13 mouse cellular contexts compared by ENCODE assay signal in genomic region chr2:172661418-172661980, GRCm38 (mm10).
DNase-seq lines count a peak whose midpoint lies in the region; ATAC-seq and TF ChIP-seq lines count a peak whose summit lies in the region.
"Had no signal": no experiment of that assay in that cellular context is flagged by ENCODE, and none has a peak within 500 bp of the region (broad histone marks: within the 10 kb centered on the region; RNA-seq: fewer than 3 reads in every experiment).

No protein-coding gene starts in this region.

- no peaks in the 10 kb centered on the region for H3K9me3 ChIP-seq in forebrain, embryonic 10.5 days
- no peaks in the 10 kb centered on the region for H3K9me3 ChIP-seq in forebrain, postnatal 0 days (ENCODE audit: low read length)
- H3K9me3 ChIP-seq in intestine, embryonic 15.5 days: no peaks in the 10 kb centered on the region
- no peaks in the 10 kb centered on the region for H3K9me3 ChIP-seq in intestine, embryonic 16.5 days (ENCODE audit: control insufficient read depth, low read length)
- H3K9me3 ChIP-seq in limb, embryonic 10.5 days (replicated peaks): no peaks in the 10 kb centered on the region; the same call in 1 of the 2 replicates
- H3K9me3 ChIP-seq: liver, embryonic 15.5 days had no signal

- H3K27me3 ChIP-seq in forebrain, embryonic 10.5 days (ENCODE audit: poor library complexity, severe bottlenecking): peaks cover 51% of the 10 kb centered on the region
- no peaks in the 10 kb centered on the region for H3K27me3 ChIP-seq in forebrain, postnatal 0 days (ENCODE audit: insufficient read depth, low read length)
- peaks cover 11% of the 10 kb centered on the region for H3K27me3 ChIP-seq in intestine, embryonic 15.5 days (replicated peaks)
- peaks cover 7% of the 10 kb centered on the region; the same call in 1 of the 2 replicates for H3K27me3 ChIP-seq in intestine, embryonic 16.5 days (replicated peaks; ENCODE audit: control insufficient read depth, insufficient read depth, low read length)
- peaks cover 12% of the 10 kb centered on the region for H3K27me3 ChIP-seq in limb, embryonic 10.5 days (ENCODE audit: low read depth, poor library complexity, severe bottlenecking)

- peak; percentile 32 for DNase-seq in forebrain, embryonic 10.5 days (ENCODE audit: extremely low spot score, low spot score)
- DNase-seq in forebrain, postnatal 0 days: no peak
- DNase-seq in c-Kit-positive CD71-negative TER-119-negative erythroid progenitor cells, embryonic 14.5 days (ENCODE audit: low read depth): peak; percentile 16
- peak; percentile 62 for DNase-seq in limb, embryonic 10.5 days (ENCODE audit: low spot score)
- no peak for DNase-seq in ovary, adult 18-20 months (ENCODE audit: low spot score)
- DNase-seq: cerebellum, adult 8-10 months; gastrocnemius, postnatal 25 days; kidney, adult 11 months had no signal

- peak overlapping the region; percentile 70 for H3K27ac ChIP-seq in forebrain, embryonic 10.5 days
- no peak overlapping the region for H3K27ac ChIP-seq in forebrain, postnatal 0 days (ENCODE audit: low read depth, low read length)
- no peak overlapping the region for H3K27ac ChIP-seq in intestine, embryonic 15.5 days
- H3K27ac ChIP-seq in intestine, embryonic 16.5 days (ENCODE audit: low read length): no peak overlapping the region
- peak overlapping the region; percentile 84 for H3K27ac ChIP-seq in limb, embryonic 10.5 days
- H3K27ac ChIP-seq: left cerebral cortex, adult 2 months; liver, embryonic 15.5 days had no signal

- peak overlapping the region; percentile 9; the same call in 1 of the 2 replicates for H3K4me3 ChIP-seq in forebrain, embryonic 10.5 days
- no peak overlapping the region for H3K4me3 ChIP-seq in forebrain, postnatal 0 days (ENCODE audit: low read depth, low read length)
- H3K4me3 ChIP-seq in intestine, embryonic 15.5 days (replicated peaks): no peak overlapping the region
- no peak overlapping the region for H3K4me3 ChIP-seq in intestine, embryonic 16.5 days (ENCODE audit: low read length)
- H3K4me3 ChIP-seq in limb, embryonic 10.5 days: peak overlapping the region; percentile 18
- H3K4me3 ChIP-seq: left cerebral cortex, adult 2 months; liver, embryonic 15.5 days had no signal

- peaks cover 52% of the 10 kb centered on the region for H3K4me1 ChIP-seq in forebrain, embryonic 10.5 days
- H3K4me1 ChIP-seq in forebrain, postnatal 0 days (ENCODE audit: insufficient read depth): no peaks in the 10 kb centered on the region
- H3K4me1 ChIP-seq in intestine, embryonic 15.5 days (replicated peaks): peaks cover 2% of the 10 kb centered on the region; the same call in 1 of the 2 replicates
- no peaks in the 10 kb centered on the region for H3K4me1 ChIP-seq in intestine, embryonic 16.5 days (ENCODE audit: control insufficient read depth, insufficient read depth, low read length)
- peaks cover 52% of the 10 kb centered on the region for H3K4me1 ChIP-seq in limb, embryonic 10.5 days
- H3K4me1 ChIP-seq: liver, embryonic 15.5 days had no signal

- no peak overlapping the region for H3K4me2 ChIP-seq in forebrain, postnatal 0 days (ENCODE audit: low read depth)
- peak overlapping the region; percentile 32 for H3K4me2 ChIP-seq in intestine, embryonic 15.5 days (replicated peaks)
- H3K4me2 ChIP-seq in intestine, embryonic 16.5 days (ENCODE audit: low read depth, low read length): no peak overlapping the region
- H3K4me2 ChIP-seq: liver, embryonic 15.5 days had no signal

- H3K9ac ChIP-seq in forebrain, postnatal 0 days: no peak overlapping the region
- no peak overlapping the region for H3K9ac ChIP-seq in intestine, embryonic 15.5 days
- no peak overlapping the region for H3K9ac ChIP-seq in intestine, embryonic 16.5 days (ENCODE audit: low read depth, low read length)
- H3K9ac ChIP-seq: liver, embryonic 15.5 days had no signal

- H3K36me3 ChIP-seq in forebrain, embryonic 10.5 days (replicated peaks): no peaks in the 10 kb centered on the region
- no peaks in the 10 kb centered on the region for H3K36me3 ChIP-seq in forebrain, postnatal 0 days (ENCODE audit: insufficient read depth)
- no peaks in the 10 kb centered on the region for H3K36me3 ChIP-seq in intestine, embryonic 15.5 days
- no peaks in the 10 kb centered on the region for H3K36me3 ChIP-seq in intestine, embryonic 16.5 days (ENCODE audit: control insufficient read depth, insufficient read depth, low read length)
- H3K36me3 ChIP-seq in limb, embryonic 10.5 days: no peaks in the 10 kb centered on the region
- H3K36me3 ChIP-seq: liver, embryonic 15.5 days had no signal

- 7% methylated on average over 15 of the region's 15 CpGs for WGBS in forebrain, embryonic 10.5 days
- 24% methylated on average over 15 of the region's 15 CpGs for WGBS in forebrain, postnatal 0 days
- WGBS in intestine, embryonic 15.5 days: 17% methylated on average over 15 of the region's 15 CpGs
- WGBS in intestine, embryonic 16.5 days: 12% methylated on average over 15 of the region's 15 CpGs
- WGBS in limb, embryonic 10.5 days: 2% methylated on average over 15 of the region's 15 CpGs

- no peak for TF ChIP-seq CTCF in forebrain, postnatal 0 days (IDR thresholded peaks at IDR 0.05; ENCODE audit: low read depth)

- ATAC-seq in forebrain, postnatal 0 days: no peak
- no peak for ATAC-seq in intestine, embryonic 15.5 days
- ATAC-seq in intestine, embryonic 16.5 days: no peak
- ATAC-seq in erythroid progenitor cell, adult 5-6 weeks (replicated peaks; ENCODE audit: low FRiP score, poor library complexity, severe bottlenecking): no peak

Comparison
In these comparisons a context has a peak if more than half of its experiments do, and no peak if none do; other contexts are left out.
1. DNase-seq: peak in forebrain, embryonic 10.5 days (single experiment), c-Kit-positive CD71-negative TER-119-negative erythroid progenitor cells, embryonic 14.5 days (single experiment) and limb, embryonic 10.5 days (single experiment); none in forebrain, postnatal 0 days (single experiment) and ovary, adult 18-20 months (single experiment).
2. H3K27ac ChIP-seq: peak in forebrain, embryonic 10.5 days (single experiment) and limb, embryonic 10.5 days (single experiment); none in forebrain, postnatal 0 days (single experiment), intestine, embryonic 15.5 days (single experiment) and intestine, embryonic 16.5 days (single experiment).
3. H3K4me3 ChIP-seq: peak in forebrain, embryonic 10.5 days (single experiment) and limb, embryonic 10.5 days (single experiment); none in forebrain, postnatal 0 days (single experiment), intestine, embryonic 15.5 days (single experiment) and intestine, embryonic 16.5 days (single experiment).